Comparison of ENCODE assay signal across 8 mouse cellular contexts in the genomic region with DNA sequence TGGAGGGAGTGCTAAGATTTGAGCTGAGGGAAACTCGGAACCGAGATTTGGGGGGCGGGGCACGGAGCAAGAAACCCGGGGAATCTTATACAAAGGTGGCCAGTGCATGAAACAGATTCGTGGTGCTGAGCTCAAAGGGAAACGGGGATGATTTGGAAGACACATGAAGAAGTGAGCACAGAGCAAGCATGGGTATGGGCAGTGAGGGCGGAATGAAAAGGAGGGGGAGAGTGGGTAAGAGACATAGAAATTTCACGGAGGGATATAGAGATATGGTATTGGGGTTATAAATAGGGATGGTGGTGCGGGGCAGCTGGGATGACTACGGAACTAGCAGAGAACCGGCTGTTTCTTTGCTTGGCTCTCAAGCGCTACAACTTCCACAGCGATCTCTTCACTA. TPM values are rescaled to one million over a fixed set of nuclear protein-coding genes. Genes with fewer than 3 reads are reported as not detected.
DNase-seq lines count a peak whose midpoint lies in the region; ATAC-seq and TF ChIP-seq lines count a peak whose summit lies in the region.

No protein-coding gene starts in this region.

- peak overlapping the region; percentile 43 for H3K4me2 ChIP-seq in neural tube, embryonic 11.5 days (ENCODE audit: low read depth)
- peak overlapping the region; percentile 57 for H3K4me2 ChIP-seq in hindbrain, postnatal 0 days (ENCODE audit: low read depth, low read length)
- peak overlapping the region; percentile 50 for H3K4me2 ChIP-seq in midbrain, embryonic 15.5 days

- H3K27ac ChIP-seq in heart, adult 2 months = no peak overlapping the region
- no peak overlapping the region for H3K27ac ChIP-seq in neural tube, embryonic 11.5 days (ENCODE audit: low read depth, low read length)
- H3K27ac ChIP-seq in hindbrain, postnatal 0 days = peak overlapping the region; percentile 61; the same call in 1 of the 2 replicates
- H3K27ac ChIP-seq in midbrain, embryonic 15.5 days = peak overlapping the region; percentile 80

- H3K9ac ChIP-seq in heart, adult 2 months (ENCODE audit: low read depth, low read length) = 0 out of 2 replicates have a peak overlapping the region, but pooled peaks have one; percentile 19
- H3K9ac ChIP-seq in neural tube, embryonic 11.5 days (ENCODE audit: low read length) = peak overlapping the region; percentile 47
- H3K9ac ChIP-seq in hindbrain, postnatal 0 days (replicated peaks; ENCODE audit: low read length) = peak overlapping the region; percentile 45
- H3K9ac ChIP-seq in midbrain, embryonic 15.5 days = peak overlapping the region; percentile 60

- intact Hi-C loops in heart, adult 2 months (cut with DNase I) = no loop called here
- intact Hi-C loops in heart, postnatal 36 days (cut with DNase I) = no loop called here

- TF ChIP-seq CTCF in heart, adult 2 months (IDR thresholded peaks at IDR 0.05) = no peak
- no peak for TF ChIP-seq CTCF in hindbrain, postnatal 0 days (IDR thresholded peaks at IDR 0.05; ENCODE audit: low read depth)

- TF ChIP-seq POLR2A in heart, adult 2 months (IDR thresholded peaks at IDR 0.05; ENCODE audit: insufficient read depth, low read depth, low read length) = no peak

- peak overlapping the region; percentile 46 for H3K4me3 ChIP-seq in heart, adult 2 months
- peak overlapping the region; percentile 46 for H3K4me3 ChIP-seq in neural tube, embryonic 11.5 days (ENCODE audit: low read depth, low read length)
- peak overlapping the region; percentile 43 for H3K4me3 ChIP-seq in hindbrain, postnatal 0 days (ENCODE audit: low read length)
- H3K4me3 ChIP-seq in midbrain, embryonic 15.5 days = peak overlapping the region; percentile 55

- H3K27me3 ChIP-seq in heart, adult 2 months (ENCODE audit: control insufficient read depth, insufficient read depth, low read length) = no peaks in the 10 kb centered on the region
- H3K27me3 ChIP-seq in neural tube, embryonic 11.5 days (ENCODE audit: control insufficient read depth, insufficient read depth, low read length) = no peaks in the 10 kb centered on the region
- H3K27me3 ChIP-seq in hindbrain, postnatal 0 days (ENCODE audit: insufficient read depth, low read length) = no peaks in the 10 kb centered on the region
- H3K27me3 ChIP-seq in midbrain, embryonic 15.5 days (replicated peaks) = no peaks in the 10 kb centered on the region

- no peaks in the 10 kb centered on the region for H3K9me3 ChIP-seq in neural tube, embryonic 11.5 days (ENCODE audit: control insufficient read depth, low read length)
- no peaks in the 10 kb centered on the region for H3K9me3 ChIP-seq in hindbrain, postnatal 0 days (ENCODE audit: low read length)
- H3K9me3 ChIP-seq in midbrain, embryonic 15.5 days = no peaks in the 10 kb centered on the region

- TF ChIP-seq EP300 in heart, adult 2 months (IDR thresholded peaks at IDR 0.05; ENCODE audit: insufficient read depth, low read depth, low read length) = no peak

- H3K4me1 ChIP-seq in heart, adult 2 months (ENCODE audit: control insufficient read depth, insufficient read depth, low read length) = no peaks in the 10 kb centered on the region
- no peaks in the 10 kb centered on the region for H3K4me1 ChIP-seq in neural tube, embryonic 11.5 days (ENCODE audit: control insufficient read depth, insufficient read depth, low read length)
- no peaks in the 10 kb centered on the region for H3K4me1 ChIP-seq in hindbrain, postnatal 0 days (ENCODE audit: insufficient read depth, low read length)
- H3K4me1 ChIP-seq in midbrain, embryonic 15.5 days = no peaks in the 10 kb centered on the region

- no peak for DNase-seq in heart, adult 2 months
- DNase-seq in heart, postnatal 36 days = no peak
- DNase-seq in neural tube, embryonic 11.5 days (ENCODE audit: low spot score) = no peak
- DNase-seq in neural tube, embryonic 10.5 days (ENCODE audit: extremely low spot score, low spot score) = no peak
- peak; percentile 1 for DNase-seq in hindbrain, postnatal 0 days (ENCODE audit: low spot score)
- no peak for DNase-seq in urinary bladder, postnatal 10 days (ENCODE audit: low spot score)
- no peak for DNase-seq in urinary bladder, postnatal 14 days (ENCODE audit: low spot score)

- no peaks in the 10 kb centered on the region for H3K36me3 ChIP-seq in heart, adult 2 months (ENCODE audit: control insufficient read depth, insufficient read depth, low read length)
- no peaks in the 10 kb centered on the region for H3K36me3 ChIP-seq in neural tube, embryonic 11.5 days (ENCODE audit: control insufficient read depth, insufficient read depth, low read length)
- H3K36me3 ChIP-seq in hindbrain, postnatal 0 days (ENCODE audit: insufficient read depth, low read length) = no peaks in the 10 kb centered on the region
- no peaks in the 10 kb centered on the region for H3K36me3 ChIP-seq in midbrain, embryonic 15.5 days (replicated peaks)

- WGBS in heart, adult 2 months = 15% methylated on average over 14 of the region's 14 CpGs
- WGBS in neural tube, embryonic 11.5 days = 30% methylated on average over 14 of the region's 14 CpGs
- 30% methylated on average over 14 of the region's 14 CpGs for WGBS in hindbrain, postnatal 0 days
- WGBS in midbrain, embryonic 15.5 days = 21% methylated on average over 14 of the region's 14 CpGs

- no peaks in the 10 kb centered on the region for H3K79me2 ChIP-seq in heart, adult 2 months (replicated peaks; ENCODE audit: control insufficient read depth, insufficient read depth, low read length)

- ATAC-seq in neural tube, embryonic 11.5 days (ENCODE audit: insufficient read depth, low FRiP score, low TSS enrichment) = peak; percentile 53; the same call in 1 of the 2 replicates
- peak; percentile 48; the same call in 1 of the 2 replicates for ATAC-seq in hindbrain, postnatal 0 days
- ATAC-seq in midbrain, embryonic 15.5 days (replicated peaks) = peak; percentile 83

RNA-seq across cellular contexts. Expression of a gene that starts 0.6 kb away (rescaled TPM):
- total RNA-seq in heart, adult 2 months (2021) = not detected
- not detected in 2 replicates for polyA plus RNA-seq in heart, adult 2 months (2012; rRNA removed)
- total RNA-seq in heart, postnatal 36 days (2021) = not detected
- polyA plus RNA-seq in neural tube, embryonic 11.5 days (2014; fragmentation: Nextera tagmentation; extraction: Ambion mirVana) = 17.6 and 18.0 TPM in 2 replicates
- total RNA-seq in hindbrain, postnatal 0 days (2014; rRNA removed) = 11.3 and 15.2 TPM in 2 replicates
- 25.6 and 27.1 TPM in 2 replicates for polyA plus RNA-seq in hindbrain, postnatal 0 days (2015; fragmentation: Nextera tagmentation; extraction: Ambion mirVana)
- polyA plus RNA-seq in midbrain, embryonic 15.5 days (2015; fragmentation: Nextera tagmentation; extraction: Ambion mirVana) = 29.1 and 30.9 TPM in 2 replicates

Comparison
In these comparisons a context has a peak if more than half of its experiments do, and no peak if none do; other contexts are left out.
1. H3K27ac ChIP-seq: peak in hindbrain, postnatal 0 days (single experiment) and midbrain, embryonic 15.5 days (single experiment); none in heart, adult 2 months (single experiment) and neural tube, embryonic 11.5 days (single experiment).
2. RNA of a gene that starts 0.6 kb away (polyA plus RNA-seq): 29.1 to 30.9 TPM in midbrain, embryonic 15.5 days, 25.6 to 27.1 TPM in hindbrain, postnatal 0 days and 17.6 to 18.0 TPM in neural tube, embryonic 11.5 days; not detected in heart, adult 2 months; every median in the first group is over 10 times any median in the second.
3. Peak in every context shown above with its lines, with median percentiles within 50 percentile points of each other: H3K4me3 ChIP-seq, H3K9ac ChIP-seq, ATAC-seq and H3K4me2 ChIP-seq.